Mouse (Mus musculus) frontal cortex, adult 2 months (tissue): Measurements from ENCODE around the gene Gmps. TPM values are rescaled to one million over a fixed set of nuclear protein-coding genes. Genes with fewer than 3 reads are reported as not detected.

Source experiments
- DNase-seq, 2 experiments: peaks; one replicate each; pipeline ENCODE4 v3.0.0; 2022; ENCODE audit warnings: low spot score in 1 of 2; ENCODE audit errors: extremely low spot score in 1 of 2
- polyA plus RNA-seq: library from polyadenylated mRNA; depleted of rRNA; stranded (reverse); fragments of >200 nt; gene quantifications from 2 replicates; pipeline ENCODE4 v1.2.3, GENCODE M21; 2012; rRNA removed

Gmps gene
- polyA plus RNA-seq: 17.1 and 19.3 TPM in 2 replicates

GRCm38 (mm10) chr3:63975955-63976908, at the start of gene Gmps:
TSS of gene Gmps (plus strand) at chr3:63976106.
- peak; percentile 90 to 93 for DNase-seq

GRCm38 (mm10) chr3:63928878-63929859, 46.7 kb upstream of the Gmps start, which contains the start of gene E130311K13Rik:
TSS of gene E130311K13Rik (minus strand) at chr3:63929472.
- peak; percentile 69 to 92 for DNase-seq

GRCm38 (mm10) chr3:63938928-63939327, 37.0 kb upstream of the Gmps start:
- no peak for DNase-seq

DNA sequence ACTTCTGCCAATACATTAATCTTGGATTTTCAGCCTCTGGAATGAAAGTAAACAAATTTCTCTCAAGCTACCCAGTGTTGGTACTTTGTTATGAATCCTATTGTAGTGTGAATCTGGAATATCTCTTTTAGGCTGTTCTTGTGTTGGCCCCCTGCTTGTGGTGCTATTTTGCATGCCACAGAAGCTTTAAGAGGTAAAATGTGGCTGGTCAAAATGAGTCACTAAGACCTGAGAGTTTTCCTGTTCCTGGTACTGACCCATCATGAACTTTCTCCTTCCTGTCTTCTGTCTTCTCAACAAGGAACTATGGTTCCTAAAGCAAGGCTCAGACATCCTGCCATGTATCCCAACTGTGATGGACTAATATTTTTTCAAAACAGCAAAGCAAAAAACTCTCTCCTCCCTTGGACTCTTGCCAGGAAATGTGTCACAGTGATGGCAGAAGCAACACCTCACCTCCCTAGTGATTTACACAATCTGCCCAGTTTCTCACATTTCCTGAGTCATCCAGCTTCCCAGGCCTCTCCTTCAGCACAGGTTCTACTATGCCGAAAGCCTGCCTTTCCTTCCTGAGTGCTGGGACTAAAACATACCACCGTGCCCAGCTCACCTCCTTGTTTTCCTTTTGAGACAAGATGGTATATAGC, 34.6 kb upstream of the Gmps start:
- DNase-seq: peak; percentile 55 to 82

DNA sequence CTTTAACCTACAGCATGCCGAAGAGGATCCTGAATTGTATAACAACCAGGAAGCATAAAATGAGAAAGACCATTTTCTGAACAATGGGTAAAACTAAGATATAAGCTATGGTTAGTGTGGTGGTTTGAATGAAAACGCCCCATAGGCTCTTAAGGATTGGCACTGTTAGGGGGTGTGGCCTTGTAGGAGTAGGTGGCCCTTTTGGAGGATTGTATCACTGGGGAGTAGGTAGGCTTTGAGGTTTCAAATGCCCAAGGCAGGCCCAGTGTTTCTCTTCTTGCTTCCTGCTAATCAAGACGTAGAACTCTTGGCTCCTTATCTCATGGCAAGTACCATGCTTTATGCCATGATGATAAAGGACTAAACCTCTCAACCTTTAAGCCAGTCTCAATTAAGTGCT, 26.1 kb upstream of the Gmps start:
- no peak for DNase-seq

DNA sequence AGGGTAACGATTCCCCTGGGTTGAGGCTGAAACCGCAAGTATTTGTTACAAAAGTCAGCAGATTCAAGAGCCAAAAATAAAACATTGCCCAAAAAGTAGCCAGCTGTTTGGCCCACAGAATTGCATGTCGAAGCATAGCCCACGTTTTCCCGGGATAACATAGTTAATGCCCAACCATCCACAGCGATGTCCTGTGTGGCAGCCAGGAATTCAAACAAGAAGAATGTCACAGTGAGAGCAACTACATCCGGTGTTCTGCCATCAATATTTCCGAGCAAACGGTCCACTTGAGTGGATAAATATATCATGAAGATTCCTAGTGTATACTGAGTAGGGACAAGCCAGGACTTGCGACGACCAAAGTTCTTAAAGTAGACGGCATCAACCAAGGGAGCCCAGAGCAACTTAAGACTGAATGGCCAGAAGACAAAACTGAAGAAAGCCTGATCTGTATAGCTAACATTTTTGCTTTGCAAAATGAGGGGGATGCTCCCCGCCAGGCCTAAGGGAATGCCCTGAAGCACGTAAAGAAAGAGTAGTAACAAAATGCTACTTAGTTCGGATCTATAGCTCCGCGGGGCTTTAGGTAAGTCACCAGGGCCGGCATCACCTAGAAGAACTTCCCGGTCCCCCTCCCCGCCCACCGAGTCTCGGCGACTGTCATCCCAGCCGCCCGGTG, 12.3 kb upstream of the Gmps start:
- DNase-seq: peak in 1 of 2 experiments; percentile 9

- peak; percentile 98 to 100 for DNase-seq
Measured at GRCm38 (mm10) chr3:63964100-63964921, 11.6 kb upstream of the Gmps start, which contains the start of gene Slc33a1. TSS of gene Slc33a1 (minus strand) at chr3:63964768.

DNA sequence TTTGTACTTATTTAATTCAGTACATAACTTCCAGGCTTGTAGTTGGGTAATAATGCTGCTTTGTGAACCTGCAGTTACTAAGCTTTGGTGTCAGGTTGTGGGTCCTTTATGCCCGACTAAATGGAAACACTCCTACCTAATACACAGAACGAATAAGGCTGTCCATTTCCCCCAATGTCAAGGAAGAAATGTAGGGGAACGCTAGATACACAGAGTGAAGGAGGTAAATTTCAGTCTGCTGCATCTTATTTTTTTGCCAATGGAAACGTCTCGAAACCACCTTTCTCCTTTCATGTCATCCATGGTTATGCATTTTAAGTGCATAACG, 11.0 kb upstream of the Gmps start:
- no peak for DNase-seq

- DNase-seq: no peak
Measured at GRCm38 (mm10) chr3:63965929-63966328, 10.0 kb upstream of the Gmps start.

GRCm38 (mm10) chr3:63977895-63978294, 2.0 kb downstream of the Gmps start:
- DNase-seq: no peak

DNA sequence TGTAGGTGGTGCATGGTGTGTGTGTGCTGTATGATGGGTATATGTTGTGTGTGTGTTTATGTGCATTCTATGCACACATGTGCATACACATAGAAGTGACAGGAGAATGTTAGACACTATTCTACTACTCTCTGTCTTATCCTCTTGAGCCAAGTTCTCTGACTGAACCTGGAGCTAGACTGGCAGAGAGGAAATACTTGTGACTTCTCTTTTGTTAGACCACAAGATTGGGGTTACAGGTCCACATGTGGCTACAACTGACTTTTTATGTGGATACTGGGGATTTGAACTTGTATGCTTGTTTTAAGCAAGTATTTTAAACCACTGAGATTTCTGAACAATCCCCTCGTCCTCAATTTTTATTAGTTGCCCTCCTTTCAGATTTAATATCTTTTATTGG, 10.8 kb downstream of the Gmps start:
- no peak for DNase-seq

- DNase-seq: no peak
Measured at GRCm38 (mm10) chr3:63988722-63989440, 13.0 kb downstream of the Gmps start.

- no peak for DNase-seq
Measured at GRCm38 (mm10) chr3:64021436-64021835, 45.5 kb downstream of the Gmps start.

DNA sequence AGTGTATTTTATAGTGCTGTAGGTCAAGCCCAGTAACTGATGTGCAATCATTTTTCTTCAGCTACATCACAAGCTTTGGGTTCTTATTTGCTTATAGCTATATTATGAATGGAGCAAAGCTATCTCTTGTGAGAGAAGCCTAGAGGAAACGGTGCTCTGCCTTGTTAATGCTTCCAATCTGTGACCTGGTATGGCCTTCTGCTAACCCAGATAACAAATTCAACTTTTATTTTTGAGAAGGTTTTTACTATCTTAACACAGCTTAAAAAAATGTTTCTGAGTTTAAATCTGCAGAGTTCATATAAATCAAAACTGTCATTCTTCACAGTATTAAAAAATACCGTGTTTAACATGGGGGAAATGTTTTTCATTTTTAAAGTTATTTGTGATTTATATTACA, 46.0 kb downstream of the Gmps start:
- DNase-seq: no peak

GRCm38 (mm10) chr3:64029846-64030245, 53.9 kb downstream of the Gmps start:
- no peak for DNase-seq

GRCm38 (mm10) chr3:64038136-64038841, 62.4 kb downstream of the Gmps start:
- no peak for DNase-seq

GRCm38 (mm10) chr3:64039818-64040784, 64.2 kb downstream of the Gmps start:
- DNase-seq: peak; percentile 53 to 94
